Mouse (Mus musculus): ENCODE data around the gene Gm10840.
"Not testable (repeated sequence)": the region's sequence is repeated elsewhere in the genome, so short reads cannot be mapped to it uniquely, and the experiment has no call there.

The Gm10840 gene

DNA sequence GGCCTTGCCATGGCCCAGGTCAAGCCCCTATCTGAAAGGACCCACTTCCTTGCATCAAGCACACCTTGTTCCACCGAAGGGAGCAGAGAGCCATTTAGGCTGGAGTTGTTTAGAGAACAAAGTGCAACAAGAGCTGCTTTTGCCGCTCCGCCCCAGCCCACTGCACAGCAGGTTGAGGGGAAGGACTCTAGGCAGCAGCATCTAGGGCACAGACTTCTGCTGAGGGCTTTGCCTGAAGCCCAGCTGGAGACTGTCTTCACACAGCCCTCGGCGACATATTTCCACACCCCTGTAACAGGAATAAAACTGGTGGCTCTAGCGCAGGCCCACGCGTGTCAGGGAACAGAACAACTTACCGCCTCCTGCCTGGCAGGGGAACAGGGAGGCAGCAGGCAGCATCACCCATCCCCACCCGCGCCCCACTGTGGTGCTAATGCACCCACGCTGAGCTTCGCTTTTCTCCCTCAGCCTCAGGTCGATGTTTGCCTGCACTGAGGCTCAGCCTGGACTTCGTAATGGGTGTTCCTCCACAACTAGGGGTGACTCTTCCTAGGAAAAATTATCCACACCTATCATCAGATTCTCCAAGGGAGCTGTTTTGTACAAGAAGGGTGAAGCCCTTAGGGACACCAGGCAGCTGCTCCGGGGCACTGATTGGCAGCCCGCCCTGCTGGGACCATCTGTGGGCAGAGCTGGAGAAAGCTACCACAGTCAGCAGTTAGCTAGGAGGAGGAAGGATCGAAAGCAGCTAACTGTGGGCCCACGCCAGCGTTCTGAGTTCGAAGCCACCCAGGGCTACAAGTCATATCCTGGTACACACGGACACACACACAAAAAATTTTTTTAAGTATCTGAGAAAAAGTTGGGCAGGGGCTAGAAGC is at the start of gene Gm10840, which contains the start of gene Limd2:
Gm10840 (plus strand) TSS at position 10 of the 881 bp plus-strand sequence.
Limd2 (minus strand) TSS at position 20 of the 881 bp plus-strand sequence.
- DNase-seq (ENCODE audit: low read depth, low spot score), result no peak

DNA sequence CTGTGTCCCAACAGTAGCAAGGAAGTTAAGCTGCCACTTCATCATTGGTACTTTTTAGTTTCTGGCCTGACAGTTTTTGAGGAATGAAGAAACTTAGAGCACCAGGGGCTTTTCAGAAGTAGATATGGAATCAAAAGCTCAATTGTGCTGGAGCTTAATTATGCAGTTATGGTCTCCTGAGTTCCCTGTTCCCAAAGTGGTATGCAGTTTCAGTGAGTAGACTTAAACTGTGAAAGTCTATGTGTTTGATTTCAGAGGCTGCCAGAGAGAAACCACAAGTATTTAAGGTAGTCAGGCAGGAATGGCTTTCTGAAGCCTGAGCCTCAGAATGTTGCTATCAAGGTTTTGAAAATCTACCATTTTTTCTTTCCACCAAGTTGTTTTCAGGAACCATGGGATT is 49.0 kb upstream of the Gm10840 start:
- no peak for DNase-seq (ENCODE audit: low read depth, low spot score)

DNA sequence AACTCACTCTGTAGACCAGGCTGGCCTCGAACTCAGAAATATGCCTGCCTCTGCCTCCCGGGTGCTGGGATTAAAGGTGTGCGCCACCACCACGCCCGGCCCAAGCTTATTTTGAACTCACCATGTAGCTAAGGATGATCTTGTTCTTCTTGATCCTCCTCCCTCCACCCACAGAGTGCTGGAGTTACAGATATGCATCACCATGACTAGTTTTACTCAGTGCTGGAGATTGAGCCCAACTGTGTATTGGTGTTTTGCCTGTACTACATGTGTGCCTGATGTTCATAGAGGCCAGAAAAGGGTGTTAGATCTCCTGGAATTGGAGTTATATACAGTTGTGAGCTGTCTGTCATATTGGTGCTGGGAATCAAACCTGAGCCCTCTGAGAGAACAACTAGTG is 38.4 kb upstream of the Gm10840 start:
- no peak for DNase-seq (ENCODE audit: low read depth, low spot score)

DNA sequence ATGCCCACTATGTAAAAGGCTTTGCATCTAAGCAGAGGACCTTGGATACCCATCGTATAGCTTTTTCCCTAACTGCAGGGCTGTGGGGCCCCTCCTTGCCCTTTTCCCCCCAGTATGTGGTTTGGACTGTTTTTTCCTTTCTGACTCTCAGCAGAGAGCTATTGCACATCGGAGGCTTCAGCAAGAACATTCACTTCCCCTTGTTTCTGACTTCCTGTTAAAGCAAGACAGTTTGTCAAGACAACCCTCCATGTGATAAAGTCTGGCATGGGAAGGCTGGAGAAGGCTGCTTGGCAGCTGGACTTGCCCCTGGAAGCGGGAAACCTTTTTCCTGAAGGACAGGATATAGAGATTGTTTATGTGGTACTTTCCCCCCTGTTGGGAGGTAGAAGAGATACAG is 37.9 kb upstream of the Gm10840 start:
- peak; percentile 76 for DNase-seq (ENCODE audit: low read depth, low spot score)

GRCm38 (mm10) chr11:106124784-106125183 is 35.9 kb upstream of the Gm10840 start:
- peak; percentile 24 for DNase-seq (ENCODE audit: low read depth, low spot score)

GRCm38 (mm10) chr11:106125827-106126226 is 34.8 kb upstream of the Gm10840 start:
- DNase-seq (ENCODE audit: low read depth, low spot score), result peak; percentile 81

DNA sequence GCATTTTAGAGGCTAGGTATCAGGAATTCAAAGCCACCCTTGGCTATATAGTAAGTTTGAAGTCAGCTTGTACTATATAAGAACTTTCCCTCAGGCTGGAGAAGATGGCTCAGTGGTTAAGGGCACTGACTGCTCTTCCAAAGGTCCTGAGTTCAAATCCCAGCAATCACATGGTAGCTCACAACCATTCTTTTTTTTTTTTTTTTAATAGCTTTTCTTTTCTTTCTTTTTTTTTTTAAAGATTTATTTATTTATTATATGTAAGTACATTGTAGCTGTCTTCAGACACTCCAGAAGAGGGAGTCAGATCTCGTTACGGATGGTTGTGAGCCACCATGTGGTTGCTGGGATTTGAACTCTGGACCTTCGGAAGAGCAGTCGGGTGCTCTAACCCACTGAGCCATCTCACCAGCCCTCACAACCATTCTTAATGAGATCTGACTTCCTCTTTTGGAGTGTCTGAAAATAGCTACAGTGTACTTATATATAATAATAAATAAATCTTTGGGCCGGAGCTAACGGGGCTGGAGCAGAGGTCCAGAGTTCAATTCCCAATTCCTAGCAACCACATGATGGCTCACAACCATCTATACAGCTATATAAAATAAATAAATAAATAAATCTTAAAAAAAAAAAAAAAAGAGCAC is 33.8 kb upstream of the Gm10840 start:
- DNase-seq (ENCODE audit: low read depth, low spot score), result not testable (repeated sequence)

GRCm38 (mm10) chr11:106129477-106129876 is 31.2 kb upstream of the Gm10840 start:
- DNase-seq (ENCODE audit: low read depth, low spot score), result no peak

- DNase-seq (ENCODE audit: low read depth, low spot score), result no peak
These were observed 28.1 kb upstream of the Gm10840 start for GRCm38 (mm10) chr11:106132516-106132915.

DNA sequence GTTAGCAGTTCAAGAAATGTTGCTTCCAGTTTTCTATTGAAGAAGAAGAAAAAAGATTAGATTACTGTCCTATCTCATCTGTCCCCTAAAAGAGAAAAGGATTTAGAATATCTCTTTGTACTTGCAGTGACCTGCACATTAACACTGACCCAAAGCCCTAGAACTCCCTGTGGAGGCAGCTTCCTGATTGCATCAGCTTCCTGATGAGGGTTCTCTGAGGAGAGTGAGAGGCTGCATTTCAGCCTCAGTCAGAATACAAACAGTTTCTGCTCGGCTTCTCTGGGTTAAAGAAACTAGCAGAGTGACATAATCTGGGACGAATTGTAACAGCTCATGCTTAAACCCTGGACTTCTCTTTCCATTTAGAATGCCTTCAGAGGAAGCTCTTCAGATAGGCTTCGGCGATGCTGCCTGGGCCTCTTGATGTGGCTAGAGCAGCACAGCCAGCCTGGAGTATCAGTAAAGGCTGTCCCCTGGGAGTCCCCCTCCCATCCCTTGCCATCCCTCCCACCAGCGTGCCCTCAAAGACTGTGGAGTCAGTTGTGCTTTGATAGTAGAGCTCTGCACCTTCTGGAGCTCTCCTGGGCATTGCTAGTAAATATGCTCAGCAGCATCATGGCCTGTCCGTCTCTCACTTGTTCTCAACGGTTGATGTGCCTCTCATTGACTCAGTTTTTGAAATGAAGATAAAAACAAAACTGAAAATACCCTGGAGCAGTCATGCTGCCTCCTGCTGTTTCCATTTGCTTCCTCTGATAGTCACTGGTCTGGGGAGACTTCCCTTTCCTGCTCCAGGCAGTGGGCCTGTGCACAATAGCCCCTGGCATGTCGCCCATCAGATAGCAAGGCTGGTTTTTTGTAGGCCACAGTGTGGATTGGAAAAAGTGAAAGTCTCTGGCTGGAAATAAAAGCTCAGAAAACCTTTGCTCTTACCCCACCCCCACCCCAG is 25.8 kb upstream of the Gm10840 start:
- DNase-seq (ENCODE audit: low read depth, low spot score), result peak; percentile 42

GRCm38 (mm10) chr11:106151219-106151618 is 9.4 kb upstream of the Gm10840 start:
- no peak for DNase-seq (ENCODE audit: low read depth, low spot score)

GRCm38 (mm10) chr11:106152132-106152531 is 8.5 kb upstream of the Gm10840 start:
- DNase-seq (ENCODE audit: low read depth, low spot score), result no peak

DNA sequence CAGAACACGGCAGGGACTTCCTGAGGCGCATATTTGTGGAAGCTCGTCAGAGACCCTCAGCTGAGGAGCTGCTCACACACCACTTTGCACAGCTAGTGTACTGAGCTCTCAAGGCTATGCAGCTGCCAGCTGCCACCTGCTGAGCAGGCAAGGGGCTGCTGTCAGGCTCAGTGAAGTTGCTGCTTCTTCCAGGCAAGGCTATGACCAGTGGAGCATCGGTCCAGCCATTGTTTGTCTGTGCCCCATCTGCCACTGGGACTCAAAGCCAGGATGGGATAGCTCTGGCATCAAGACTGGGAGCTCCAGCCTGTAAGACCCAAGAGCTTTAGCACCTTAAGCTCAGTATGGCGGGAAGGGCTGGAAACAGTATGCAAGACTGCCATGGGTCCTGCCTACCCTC is 6.6 kb upstream of the Gm10840 start:
- no peak for DNase-seq (ENCODE audit: low read depth, low spot score)

GRCm38 (mm10) chr11:106154770-106155169 is 5.9 kb upstream of the Gm10840 start:
- no peak for DNase-seq (ENCODE audit: low read depth, low spot score)

- DNase-seq (ENCODE audit: low read depth, low spot score), result no peak
These were observed 4.9 kb upstream of the Gm10840 start for GRCm38 (mm10) chr11:106155761-106156160.

- no peak for DNase-seq (ENCODE audit: low read depth, low spot score)
These were observed 4.4 kb upstream of the Gm10840 start for GRCm38 (mm10) chr11:106156257-106156656.

DNA sequence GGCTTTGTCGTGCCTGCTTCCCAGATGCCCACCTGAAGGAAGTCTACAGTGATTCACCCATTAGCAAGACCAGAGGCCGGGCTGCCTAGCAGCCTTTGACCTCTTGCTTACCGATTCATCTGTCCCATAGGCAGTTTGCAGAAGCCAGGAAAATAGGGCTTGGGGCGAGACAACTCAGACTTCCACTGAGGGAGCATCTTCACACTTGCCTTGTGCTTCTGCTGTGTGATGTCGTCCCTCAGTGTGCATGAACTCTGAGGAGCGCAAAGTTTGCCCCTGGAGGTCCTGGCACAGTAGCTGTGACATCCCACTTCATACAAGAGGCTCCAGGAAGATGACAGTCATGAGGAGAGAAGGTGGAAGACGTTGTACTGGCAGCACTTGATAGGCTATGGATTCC is 3.5 kb upstream of the Gm10840 start:
- DNase-seq (ENCODE audit: low read depth, low spot score), result no peak

DNA sequence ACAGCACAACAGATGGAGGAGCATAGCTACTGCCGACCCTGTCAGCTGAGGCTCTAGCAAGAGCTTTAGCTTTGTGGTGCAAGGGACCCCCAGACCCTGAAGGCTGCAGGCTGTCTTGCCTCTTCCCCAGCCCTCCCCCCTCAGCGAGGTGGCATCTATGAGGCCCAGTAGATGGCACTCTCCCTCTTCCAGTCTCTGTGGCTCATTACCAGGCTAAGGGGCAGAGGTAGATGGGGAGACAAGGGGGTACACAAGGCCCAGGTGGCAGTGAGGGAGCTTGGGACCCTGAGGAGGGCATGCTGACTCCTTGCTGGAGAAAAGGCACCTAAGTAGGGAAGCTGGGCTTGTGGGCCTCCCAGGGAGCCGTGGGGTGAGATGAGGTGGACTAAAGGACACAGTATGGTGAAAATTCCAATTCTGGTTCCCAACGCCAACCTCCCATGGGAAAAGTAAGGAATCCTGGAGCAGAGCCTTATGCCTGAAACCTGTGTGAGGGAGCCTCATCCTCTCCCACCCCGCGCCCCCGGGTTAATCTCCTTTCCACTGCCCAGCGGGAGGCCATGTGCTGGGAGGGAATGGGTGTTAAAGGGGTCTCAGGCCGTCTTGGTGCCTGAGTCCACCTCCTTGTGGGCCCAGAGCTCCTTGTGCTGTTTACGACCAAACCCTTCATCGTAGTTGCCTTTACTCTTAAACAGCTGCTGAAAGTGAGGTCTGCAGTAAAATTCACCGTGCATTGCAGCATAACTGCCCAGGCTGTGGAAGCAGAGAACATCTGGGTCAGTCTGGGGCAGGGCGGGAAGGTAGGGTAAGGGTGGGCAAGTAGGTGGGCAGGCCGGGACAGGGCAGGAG is 2.3 kb upstream of the Gm10840 start:
- DNase-seq (ENCODE audit: low read depth, low spot score), result peak; percentile 71

- no peak for DNase-seq (ENCODE audit: low read depth, low spot score)
These were observed 1.8 kb upstream of the Gm10840 start for GRCm38 (mm10) chr11:106158930-106159215.

GRCm38 (mm10) chr11:106159216-106159920 is 1.3 kb upstream of the Gm10840 start:
- DNase-seq (ENCODE audit: low read depth, low spot score), result peak; percentile 87
